Mouse (Mus musculus): ENCODE results near the gene Ascc1.

The Ascc1 gene

DNA sequence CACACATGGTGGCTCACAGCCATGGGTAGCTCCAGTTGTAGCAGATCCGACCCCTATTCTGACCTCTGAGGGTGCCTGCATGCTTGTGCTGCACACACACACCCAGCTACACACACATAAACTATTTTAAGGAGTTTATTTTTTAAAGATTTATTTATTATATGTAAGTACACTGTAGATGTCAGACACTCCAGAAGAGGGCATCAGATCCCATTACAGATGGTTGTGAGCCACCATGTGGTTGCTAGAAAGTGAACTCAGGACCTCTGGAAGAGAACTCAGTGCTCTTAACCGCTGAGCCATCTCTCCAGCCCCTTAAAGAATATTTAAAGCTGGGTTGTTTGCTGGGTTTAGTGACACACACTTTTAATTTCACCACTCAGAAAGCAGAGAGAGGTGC, 16.7 kb downstream of the Ascc1 start:
- no peak for DNase-seq (ENCODE audit: low spot score)

DNA sequence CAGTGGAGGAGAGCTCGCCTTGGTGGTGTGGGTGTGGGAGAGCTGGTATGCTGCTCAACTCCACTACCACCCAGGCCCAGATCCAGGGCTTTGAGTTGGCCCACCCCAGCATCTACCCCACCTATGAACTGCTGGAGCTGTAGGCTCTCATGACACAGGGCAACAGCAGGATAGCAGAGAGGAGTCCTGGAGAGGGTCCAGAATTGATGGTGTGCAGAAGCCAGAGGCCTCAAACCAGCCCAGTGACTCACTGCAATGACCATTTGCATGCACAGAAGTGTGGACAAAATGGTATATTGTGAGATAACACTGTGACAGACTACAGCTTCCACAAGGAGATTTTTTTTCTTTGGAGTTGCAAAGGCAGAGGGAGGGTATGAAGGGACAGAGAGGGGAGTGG, 21.1 kb downstream of the Ascc1 start:
- no peak for DNase-seq (ENCODE audit: low spot score)

DNA sequence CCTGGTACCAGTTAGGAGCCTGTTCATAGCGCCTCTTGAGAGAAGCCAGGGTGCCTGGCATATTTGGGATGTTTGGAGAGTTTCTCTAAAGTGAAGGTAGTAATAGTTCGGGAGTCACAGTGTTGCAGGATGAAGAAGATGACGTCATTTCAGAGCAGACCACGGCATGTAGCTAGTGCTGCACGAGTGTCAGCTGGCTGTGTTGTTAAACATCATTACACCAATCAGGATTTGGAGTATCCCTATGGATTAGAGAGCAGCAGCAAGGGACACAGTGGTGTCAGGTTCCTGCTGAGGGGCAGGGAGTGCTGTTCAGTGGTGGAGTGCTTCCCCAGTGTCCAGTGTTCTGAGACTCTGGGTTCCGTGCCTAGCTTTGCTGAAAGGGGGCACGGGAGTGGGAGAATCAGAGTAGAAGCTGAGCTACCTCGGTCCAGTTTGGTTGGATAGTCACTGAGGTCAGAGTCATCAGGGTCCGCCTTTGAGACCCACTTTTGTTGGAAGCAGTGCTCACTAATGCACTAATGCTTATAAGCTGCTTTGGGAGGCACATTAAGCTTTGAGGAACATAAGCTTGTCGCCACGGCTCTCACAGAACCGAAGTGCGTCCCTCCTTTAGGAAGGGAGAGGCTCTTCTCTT, 24.3 kb downstream of the Ascc1 start:
- no peak for DNase-seq (ENCODE audit: low spot score)

DNA sequence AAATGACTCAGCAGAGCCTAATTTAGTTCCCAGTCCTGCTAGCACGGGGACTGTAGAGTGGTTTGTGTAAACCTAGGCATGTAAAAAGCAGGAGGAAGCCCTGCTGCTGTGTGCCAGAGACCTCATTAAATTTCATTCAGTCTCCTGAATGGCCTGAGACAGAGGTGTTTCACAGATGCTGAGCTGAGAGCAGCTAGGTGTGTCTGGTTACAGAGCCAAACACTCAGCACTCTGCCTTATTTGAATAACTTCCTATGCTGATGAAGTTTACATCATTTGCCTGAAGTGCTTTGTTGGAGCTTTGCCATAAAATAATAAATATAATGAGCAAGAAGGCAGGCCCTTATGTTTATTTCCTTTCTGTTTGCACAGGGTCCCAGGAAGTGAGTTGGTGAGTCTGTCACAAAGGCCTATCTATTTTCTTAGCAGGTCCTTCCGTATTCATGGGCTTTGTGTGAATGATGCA, 25.0 kb downstream of the Ascc1 start:
- DNase-seq (ENCODE audit: low spot score): no peak

DNA sequence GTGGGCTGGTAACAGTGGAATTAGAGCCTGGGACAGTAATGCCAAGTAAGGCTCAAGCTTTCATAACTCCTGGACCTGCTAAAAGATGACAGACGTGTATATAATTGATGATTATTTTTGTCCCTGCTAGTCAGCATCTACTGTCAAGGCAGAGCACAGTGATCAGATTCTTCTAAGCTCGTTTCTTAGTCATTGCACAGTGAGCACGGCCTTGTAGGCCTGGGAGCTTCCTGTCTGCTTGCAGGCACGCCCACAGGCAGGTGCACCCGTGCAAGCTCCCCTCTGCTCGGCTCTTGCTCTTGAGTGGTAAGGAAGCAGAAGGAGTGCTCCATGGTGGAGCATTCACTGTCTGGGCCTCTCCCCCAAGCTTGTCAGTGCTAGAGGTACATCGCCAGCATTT, 25.6 kb downstream of the Ascc1 start:
- DNase-seq (ENCODE audit: low spot score): no peak

DNA sequence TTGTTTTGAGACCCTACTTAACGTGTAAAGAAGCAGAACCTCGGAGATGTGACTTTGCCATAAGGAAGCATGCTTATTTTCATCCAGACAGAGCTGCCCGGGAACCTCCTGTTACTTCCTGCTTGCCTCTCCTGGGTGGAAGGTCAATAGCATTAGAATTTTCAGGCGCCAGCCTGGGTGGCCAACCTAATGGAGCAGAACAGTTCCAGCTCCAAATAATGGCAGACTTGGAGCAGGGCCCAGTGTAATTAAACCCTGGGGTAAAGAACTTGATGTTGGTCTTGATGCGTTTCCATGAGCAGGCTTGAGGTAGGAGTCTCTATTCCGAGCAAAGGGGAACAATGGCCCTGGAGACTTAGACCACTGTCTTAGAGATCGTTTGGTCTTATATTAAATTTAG, 26.4 kb downstream of the Ascc1 start:
- DNase-seq (ENCODE audit: low spot score): peak; percentile 16

DNA sequence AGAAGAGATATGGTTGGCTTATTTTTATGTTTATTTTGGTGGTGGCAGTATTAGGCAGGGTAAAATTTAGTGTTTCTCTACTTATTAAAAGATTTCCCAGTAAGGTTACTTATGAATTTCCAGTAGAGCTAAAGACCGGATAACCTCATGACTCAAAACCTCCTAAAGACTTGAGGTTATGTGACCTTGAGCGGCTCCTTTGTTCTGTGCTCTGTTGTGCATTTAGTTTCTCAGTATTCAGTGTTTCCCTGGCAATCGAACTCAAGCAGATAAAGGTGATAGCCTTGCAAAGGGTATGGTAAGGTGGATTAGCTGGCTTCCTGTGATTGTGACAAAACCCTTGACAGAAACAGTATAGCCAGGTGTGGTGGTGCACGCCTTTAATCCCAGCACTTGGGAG, 26.8 kb downstream of the Ascc1 start:
- DNase-seq (ENCODE audit: low spot score): no peak

DNA sequence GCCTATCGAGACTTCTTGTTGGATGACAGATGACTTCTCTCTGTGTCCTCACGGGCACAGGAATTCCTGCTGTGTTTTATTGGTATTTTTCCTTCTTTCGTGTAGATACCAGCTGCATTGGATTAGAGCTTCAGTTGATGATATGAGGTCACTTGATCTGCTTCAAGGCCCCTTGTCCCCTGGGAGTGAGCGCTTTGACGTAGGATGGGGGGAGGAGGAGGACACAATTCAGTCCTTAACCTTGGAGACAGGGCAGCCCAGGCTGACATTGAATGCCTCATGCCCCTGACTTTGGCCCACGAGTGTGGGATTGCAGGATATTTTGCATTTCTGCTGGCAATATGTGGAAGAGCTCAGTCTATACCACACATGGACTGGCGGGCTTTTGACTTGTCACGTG, 29.0 kb downstream of the Ascc1 start:
- DNase-seq (ENCODE audit: low spot score): no peak

DNA sequence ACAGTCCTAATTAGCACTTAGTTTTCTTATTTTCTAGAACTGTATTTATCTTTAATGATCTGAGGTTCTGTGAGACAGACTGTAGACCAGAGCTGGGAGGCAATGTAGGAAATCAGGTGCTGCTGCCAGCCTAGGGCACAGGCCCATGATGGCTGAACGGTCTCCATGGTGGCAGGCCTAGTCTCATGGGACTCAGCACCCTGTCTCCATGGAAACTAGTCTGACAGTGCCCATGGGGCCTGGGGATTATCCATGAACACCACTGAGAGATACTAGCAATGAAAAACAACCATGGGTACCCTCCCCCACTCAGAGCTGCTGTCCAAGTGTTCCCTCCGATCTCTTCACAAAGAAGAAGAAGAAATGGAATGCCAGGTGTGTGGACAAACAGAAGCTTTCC, 29.4 kb downstream of the Ascc1 start:
- no peak for DNase-seq (ENCODE audit: low spot score)

DNA sequence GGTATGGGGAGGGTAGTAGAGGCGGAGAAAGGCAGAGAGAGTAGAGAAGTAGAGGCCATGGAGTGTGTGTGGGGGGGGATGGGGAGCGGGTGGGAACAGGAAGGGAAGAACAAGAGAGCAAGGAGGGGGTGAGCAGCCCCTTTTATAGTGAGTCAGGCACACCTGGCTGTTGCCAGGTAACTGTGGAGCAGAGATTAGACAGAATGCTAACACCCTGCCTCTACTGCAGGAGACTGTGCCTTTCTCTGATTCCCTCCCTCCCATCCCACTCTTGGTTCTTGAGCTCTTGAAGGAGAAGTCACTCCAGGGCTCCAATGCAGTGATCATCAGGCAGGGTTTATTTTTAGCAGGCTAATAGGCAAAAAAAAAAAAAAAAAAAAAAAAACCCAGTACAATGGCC, 30.0 kb downstream of the Ascc1 start:
- no peak for DNase-seq (ENCODE audit: low spot score)

DNA sequence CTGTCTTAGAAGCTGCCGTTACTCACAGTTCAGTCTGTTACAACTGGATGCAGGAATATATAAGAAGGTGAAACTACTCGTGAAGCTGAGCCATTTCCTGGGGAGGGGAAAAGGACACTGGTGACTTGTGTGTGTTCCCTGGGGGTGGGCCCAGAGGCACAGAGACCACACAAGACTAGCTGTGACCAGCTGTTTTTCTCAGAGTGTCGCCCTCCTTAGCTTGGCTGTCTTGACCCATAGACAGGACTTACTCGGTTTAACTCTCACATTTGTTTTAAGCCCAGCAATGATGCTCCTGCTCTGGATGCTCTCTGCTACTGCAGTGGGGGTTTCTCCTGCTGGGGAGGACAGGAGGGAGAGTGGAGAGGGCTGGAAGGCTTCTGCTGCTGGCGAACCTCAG, 30.5 kb downstream of the Ascc1 start:
- no peak for DNase-seq (ENCODE audit: low spot score)

DNA sequence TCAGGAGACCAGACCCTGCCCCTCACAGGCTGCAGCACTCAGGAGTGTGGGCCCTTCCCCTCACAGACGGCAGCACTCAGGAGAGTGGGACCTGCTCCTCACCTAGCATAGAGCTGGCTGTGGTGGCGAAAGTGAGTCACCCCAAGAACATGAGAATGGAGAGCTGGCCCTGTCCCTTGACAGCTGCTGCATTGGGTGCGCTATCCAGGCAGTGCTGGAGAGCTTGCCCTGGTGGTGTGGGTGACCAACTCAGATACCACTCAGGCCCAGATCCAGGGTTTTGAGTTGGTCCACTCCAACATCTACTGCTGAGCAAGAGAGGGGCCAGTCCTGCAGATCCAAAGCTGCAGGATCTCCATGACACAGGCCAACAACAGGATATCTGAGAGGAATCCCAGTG, 32.0 kb downstream of the Ascc1 start:
- no peak for DNase-seq (ENCODE audit: low spot score)

DNA sequence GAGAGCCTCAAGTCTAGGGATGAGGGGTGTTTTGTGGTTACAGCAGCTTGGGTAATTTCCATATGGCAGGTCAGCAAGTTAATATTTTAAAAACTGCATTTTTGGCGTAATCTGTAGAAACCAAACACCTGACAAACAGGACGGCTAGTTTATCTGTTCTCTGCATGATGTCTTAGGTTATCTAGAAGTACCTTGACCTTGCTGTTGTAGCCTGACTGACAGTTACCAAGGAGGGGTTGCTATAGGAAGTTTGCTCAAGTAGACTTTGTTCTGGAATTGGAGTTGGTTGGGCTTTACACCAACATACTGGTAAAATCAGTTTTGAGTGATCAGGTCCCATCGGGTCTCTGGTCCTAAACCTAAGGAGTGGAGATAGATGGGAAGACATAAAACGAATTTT, 33.1 kb downstream of the Ascc1 start:
- no peak for DNase-seq (ENCODE audit: low spot score)

DNA sequence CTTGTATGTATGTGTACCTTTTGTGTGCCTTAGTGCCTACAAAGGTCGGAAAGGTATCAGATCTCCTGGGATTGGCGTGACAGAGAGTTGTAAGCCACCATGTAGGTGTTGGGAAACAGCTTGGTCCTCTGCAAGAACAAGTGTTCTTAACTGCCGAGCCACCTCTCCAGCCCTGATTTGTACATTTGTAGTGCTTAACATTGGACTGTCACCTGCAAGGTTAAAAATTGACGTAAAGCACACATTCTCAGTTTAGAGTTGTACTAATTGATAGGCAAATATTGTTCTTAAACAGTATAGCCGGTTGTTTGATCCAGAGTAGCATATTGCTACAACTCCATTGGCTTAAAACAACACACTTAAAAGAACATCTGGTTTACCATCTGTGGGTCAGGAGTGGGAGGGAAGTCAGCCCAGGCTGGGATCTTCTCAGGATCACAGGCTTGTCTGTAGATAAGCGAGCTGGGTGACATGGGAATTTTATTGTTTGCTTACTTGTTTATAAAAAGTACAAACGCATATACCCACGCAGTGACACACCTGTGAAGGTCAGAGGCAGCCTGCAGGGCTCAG, 39.8 kb downstream of the Ascc1 start:
- no peak for DNase-seq (ENCODE audit: low spot score)

DNA sequence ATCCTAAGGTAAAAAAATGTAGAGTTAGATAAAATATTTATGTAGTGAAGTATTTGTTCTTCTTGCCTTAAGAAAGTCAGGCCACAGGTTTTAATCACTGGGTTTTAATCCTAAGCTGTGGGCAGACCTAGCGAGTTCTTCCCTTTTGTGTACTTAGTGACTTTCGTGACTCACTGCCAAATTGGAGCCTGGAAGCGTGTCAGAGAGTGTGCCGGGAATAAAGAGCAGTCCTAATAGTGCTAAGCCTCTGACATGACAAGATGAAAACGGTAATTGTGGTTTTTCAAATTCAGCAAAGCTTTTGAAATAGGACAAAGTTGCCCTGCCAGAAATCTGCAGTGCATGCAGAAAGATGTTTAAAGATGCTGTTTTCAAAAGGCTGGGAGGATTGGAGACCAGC, 44.1 kb downstream of the Ascc1 start:
- DNase-seq (ENCODE audit: low spot score): no peak

DNA sequence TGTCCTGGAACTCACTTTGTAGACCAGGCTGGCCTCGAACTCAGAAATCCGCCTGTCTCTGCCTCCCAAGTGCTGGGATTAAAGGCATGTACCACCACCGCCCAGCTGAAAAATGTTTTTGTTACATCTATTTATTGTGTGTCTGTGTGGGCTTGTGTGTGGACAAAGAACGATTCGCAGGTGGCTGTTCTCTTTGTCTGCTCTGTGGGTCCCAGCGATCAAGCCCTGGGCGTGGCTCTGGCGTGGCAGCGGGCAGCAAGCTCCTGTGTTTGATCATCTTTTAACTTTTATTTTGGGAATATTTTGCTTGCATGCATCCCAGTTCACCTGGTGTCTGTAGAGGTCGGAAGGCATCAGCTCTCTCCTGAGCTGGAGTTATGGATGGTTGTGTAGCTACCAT, 48.0 kb downstream of the Ascc1 start:
- no peak for DNase-seq (ENCODE audit: low spot score)

DNA sequence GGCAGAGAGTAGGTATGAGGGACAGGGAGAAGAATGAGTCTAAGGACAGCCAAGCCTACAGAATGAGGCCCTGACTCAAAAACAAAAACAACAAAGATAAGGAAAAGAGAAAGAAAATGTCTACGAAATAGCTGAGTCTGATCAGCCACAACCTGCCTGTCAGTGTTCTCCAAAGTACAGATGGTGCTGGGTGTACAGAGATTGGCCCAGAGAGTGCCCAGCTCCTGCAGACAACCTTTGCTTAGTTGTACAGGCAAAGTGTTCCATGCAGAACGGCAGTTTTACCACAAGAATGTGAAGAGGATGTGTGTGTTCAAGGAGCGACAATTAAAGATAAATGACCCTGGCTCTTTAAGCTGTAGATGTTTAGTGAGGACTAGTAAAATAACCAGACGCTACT, 50.5 kb downstream of the Ascc1 start:
- DNase-seq (ENCODE audit: low spot score): no peak

DNA sequence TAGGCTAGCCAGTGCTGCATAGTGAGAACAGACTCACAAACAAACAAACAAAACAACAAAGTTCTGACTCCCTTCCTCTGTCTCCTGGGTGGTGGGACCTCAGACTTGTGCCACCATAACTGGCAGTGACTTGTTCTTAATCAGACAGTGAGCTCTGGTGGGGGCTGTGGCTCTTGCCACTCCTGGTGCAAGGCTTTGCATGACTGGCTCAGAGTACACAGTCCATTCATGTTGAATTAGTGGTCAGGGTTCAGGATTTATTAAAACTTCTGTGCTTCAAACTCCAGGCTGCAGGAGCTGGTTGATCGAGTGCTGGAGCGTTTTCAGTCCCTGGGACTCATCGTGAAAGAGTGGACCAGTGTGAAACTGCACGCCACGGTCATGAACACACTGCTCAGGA, 59.6 kb downstream of the Ascc1 start:
- no peak for DNase-seq (ENCODE audit: low spot score)

DNA sequence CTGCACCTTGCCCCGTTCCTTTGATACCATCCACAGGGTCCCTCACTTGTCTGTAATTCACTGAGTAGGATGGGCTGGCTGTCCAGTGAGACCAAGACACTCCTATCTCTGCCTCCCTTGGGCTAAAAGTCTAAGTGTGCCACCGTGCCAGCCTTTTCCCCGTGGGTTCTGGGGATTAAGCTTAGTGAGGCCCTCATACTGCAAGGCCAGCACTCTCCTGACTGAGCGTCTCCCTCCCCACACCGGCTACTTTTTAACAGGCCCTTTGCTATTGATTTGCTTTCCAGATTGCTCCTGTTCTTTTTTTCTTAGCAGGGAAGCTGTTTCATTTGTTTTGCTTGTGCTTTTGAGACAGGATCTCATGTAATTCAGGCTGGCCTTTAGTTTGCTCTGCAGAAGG, 60.3 kb downstream of the Ascc1 start:
- DNase-seq (ENCODE audit: low spot score): no peak

DNA sequence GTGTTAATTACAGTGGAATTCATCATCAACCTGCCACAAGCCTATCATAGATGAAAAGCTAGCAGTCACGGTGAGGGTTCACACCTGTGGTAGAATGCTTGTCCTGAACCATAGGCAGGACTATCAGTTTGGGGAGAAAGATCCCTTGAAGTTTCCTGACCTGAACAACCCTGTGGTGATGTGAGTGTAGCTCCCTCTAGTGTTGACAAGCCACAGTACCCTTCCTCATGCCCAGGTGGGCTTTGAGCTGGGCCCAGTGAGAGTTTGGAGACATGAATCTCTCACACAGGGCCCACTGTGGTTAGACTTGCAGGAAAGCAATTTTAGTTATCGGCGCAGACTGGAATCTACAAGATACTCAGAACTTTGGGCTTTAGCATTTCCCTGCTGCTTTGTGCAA, 63.9 kb downstream of the Ascc1 start:
- DNase-seq (ENCODE audit: low spot score): no peak

DNA sequence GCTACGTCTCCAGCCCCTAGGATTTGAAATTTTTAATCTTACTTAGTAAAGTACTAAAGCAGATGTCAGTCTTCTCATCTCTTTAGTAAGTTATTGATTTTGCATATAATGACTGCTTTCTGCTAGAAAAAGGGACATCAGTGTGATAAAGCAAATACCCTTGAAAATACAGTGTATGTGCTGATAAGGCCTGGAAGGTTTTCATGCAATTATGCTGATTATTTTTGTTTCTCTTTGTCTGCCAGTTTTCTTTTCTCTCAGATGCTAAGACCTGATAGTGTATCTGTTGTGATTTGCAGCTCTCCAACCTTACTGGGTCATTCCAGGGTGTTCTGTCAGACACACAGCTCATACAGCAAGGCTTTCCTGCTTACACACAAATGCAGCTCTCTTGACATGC, 72.6 kb downstream of the Ascc1 start:
- no peak for DNase-seq (ENCODE audit: low spot score)

DNA sequence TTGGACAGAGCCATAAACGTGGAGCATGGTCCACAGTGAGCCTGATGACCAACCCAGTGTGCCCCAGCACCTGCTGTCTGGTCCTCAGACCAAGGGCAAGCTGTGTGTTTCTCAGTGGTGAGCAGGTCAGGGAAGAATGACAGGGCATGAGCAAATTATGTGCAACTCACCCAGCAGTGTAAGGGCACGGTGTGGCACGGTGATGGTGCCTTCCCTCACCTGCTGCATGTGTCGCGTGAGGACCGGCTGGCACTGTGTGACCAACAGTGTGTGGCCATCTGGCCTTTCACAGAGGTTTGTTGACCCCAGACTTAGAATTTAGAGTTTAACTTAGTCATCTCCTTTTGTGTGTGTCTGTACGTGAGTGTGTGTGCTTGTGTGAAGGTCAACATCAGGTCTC, 74.6 kb downstream of the Ascc1 start:
- no peak for DNase-seq (ENCODE audit: low spot score)

DNA sequence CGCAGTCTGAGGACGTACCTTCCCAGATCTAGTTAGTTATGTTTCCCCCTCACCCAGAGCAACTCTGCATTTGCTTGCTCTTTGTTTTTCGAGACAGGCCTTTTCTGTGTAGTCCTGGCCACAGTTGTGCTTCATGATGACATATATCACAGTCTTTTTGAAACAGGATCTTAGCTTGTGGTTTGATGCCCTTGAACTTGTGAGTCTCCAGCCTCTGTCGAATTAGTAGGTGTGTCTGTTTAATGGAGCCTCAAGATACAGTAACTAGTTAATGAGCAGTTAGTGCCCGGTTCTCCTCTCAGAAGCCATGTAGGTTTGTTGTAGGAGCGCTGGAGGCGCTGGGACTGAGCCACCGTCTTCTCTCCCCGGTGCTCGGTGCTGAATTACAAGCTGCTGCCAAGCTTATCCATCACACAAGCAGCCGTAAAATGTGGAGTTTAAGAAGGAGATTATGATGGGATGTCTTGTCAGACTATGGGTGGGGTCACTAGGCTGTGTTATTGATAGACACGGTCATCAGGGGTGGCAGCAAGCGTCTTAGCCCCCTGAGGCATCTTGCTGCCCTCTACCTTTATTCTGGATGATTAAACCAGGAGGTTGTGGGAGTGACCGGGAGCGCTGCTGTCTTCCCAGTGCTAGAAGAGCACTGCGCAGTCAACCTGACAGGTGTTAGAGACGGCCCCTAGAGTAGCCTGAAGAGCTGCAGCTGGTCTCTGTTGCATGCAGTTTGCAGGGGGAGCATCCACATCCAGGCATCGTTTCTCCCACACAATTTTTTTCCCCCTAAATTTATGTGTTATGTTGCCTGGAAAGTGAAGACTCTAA, 75.3 kb downstream of the Ascc1 start:
- DNase-seq (ENCODE audit: low spot score): no peak

DNA sequence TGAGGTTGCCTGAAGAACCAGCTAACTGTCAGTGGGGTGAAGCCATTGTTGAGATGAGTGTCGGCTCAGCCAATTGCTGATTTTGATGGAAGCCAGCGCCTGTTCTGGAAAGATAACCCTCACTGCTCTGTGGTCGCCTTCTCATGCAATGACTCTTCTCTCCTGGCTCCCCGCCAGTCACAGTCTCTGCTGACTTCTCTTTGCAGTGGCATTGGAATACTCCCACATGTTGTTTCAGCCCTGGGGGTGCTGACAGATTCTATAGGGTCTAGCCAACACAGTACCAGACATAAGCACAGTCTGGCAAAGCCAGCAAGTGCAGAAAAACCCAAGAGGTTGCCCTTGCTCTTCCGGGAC, 75.9 kb downstream of the Ascc1 start:
- DNase-seq (ENCODE audit: low spot score): no peak
